Mouse (Mus musculus): ENCODE results near the gene Mboat2. TPM values are rescaled to one million over a fixed set of nuclear protein-coding genes. Genes with fewer than 3 reads are reported as not detected.

Mboat2 gene
- total and polyA plus RNA-seq, 2 experiments from 2014 or later = 24.8 to 34.4 TPM

DNA sequence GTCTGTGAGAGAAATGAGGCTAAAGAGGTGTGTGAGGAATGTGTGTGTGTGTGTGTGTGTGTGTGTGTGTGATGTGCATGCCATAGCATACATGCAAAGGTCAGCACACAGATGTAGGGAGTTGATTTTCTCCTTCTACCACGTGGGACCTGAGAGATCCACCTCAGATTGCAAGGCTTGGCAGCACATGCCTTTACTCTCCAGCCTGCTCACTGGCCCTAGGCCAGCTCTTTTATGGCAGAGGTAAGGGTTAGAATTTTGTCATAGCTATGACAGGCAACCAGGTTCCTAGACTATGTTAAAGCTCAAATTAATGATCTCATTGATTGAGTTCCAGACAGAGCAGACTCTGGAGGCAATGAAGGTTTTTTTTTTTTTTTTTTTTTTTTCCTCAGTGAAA is 33.1 kb downstream of the Mboat2 start:
- Histone ChIP-seq H3K9me3 (replicated peaks; ENCODE audit: control insufficient read depth, low read length) (no peaks in the 10 kb centered on the region), H3K4me2 (ENCODE audit: low read depth, low read length) (no peak overlapping the region), H3K4me1 (ENCODE audit: control insufficient read depth, insufficient read depth) (0 out of 2 replicates have a peak, but pooled peaks cover 4% of the 10 kb centered on the region), H3K27ac (ENCODE audit: low read depth) (no peak overlapping the region), H3K4me3 (ENCODE audit: low read depth, low read length) (no peak overlapping the region), H3K27me3 (ENCODE audit: control insufficient read depth, insufficient read depth, low read length) (no peaks in the 10 kb centered on the region), H3K9ac (replicated peaks; ENCODE audit: low read depth, low read length) (no peak overlapping the region), H3K36me3 (replicated peaks; ENCODE audit: control insufficient read depth, insufficient read depth, low read length) (no peaks in the 10 kb centered on the region)
- ATAC-seq (ENCODE audit: insufficient read depth, low read depth) (no peak), DNase-seq (ENCODE audit: low spot score) (no peak)
- TF ChIP-seq EP300 (IDR thresholded peaks at IDR 0.05; ENCODE audit: low read depth) (no peak), CTCF (IDR thresholded peaks at IDR 0.05; ENCODE audit: low read depth) (no peak)
- WGBS = 12% methylated on average over 1 of the region's 1 CpGs

DNA sequence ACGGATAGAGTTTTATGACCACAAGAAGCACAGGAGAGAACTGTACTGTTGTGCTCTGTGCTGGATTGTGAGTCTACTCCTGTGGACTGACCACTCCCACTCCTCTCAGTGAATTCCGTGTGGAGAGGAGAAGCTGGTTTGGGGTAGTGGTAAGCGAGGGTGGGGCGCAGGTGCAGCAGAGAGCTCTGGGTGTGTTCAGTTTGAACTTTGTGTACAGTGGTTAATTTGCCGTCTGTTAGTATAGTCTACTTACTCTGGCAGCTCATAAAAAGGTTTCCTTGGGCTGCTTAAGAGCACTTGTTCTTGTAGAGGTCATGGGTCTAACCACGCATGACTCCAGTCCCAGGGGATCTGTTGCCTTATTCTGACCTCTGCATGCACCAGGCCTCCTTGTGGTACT is 36.0 kb downstream of the Mboat2 start:
- DNase-seq (ENCODE audit: low spot score) (no peak), ATAC-seq (ENCODE audit: insufficient read depth, low read depth) (no peak)
- Histone ChIP-seq H3K4me1 (ENCODE audit: control insufficient read depth, insufficient read depth) (no peaks in the 10 kb centered on the region), H3K9ac (replicated peaks; ENCODE audit: low read depth, low read length) (no peak overlapping the region), H3K27me3 (ENCODE audit: control insufficient read depth, insufficient read depth, low read length) (no peaks in the 10 kb centered on the region), H3K4me2 (ENCODE audit: low read depth, low read length) (no peak overlapping the region), H3K4me3 (ENCODE audit: low read depth, low read length) (no peak overlapping the region), H3K9me3 (replicated peaks; ENCODE audit: control insufficient read depth, low read length) (no peaks in the 10 kb centered on the region), H3K27ac (ENCODE audit: low read depth) (no peak overlapping the region), H3K36me3 (replicated peaks; ENCODE audit: control insufficient read depth, insufficient read depth, low read length) (no peaks in the 10 kb centered on the region)
- TF ChIP-seq EP300 (IDR thresholded peaks at IDR 0.05; ENCODE audit: low read depth) (no peak), CTCF (IDR thresholded peaks at IDR 0.05; ENCODE audit: low read depth) (no peak)
- WGBS = 58% methylated on average over 6 of the region's 6 CpGs

DNA sequence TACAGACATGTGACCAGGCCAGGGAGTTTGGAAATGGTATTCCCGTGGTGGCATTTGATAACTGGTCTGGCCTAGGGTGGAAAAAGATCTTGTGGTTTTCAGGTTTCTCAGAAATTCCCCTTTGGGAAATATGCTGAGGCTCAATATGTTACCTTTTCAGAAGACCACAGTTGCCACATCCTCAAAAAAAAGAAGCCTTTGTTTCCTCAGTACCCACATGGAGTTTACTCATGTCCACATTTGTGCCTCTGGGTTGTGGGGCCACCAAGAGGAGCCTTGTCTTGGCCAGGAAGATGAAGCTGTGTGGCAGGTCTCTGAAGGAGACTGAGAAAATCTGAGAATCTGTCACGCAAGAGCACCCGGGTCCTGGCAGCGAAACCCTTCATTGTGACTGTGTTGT is 38.0 kb downstream of the Mboat2 start:
- TF ChIP-seq EP300 (IDR thresholded peaks at IDR 0.05; ENCODE audit: low read depth) = no peak
- TF ChIP-seq CTCF (IDR thresholded peaks at IDR 0.05; ENCODE audit: low read depth) = no peak
- no peak for ATAC-seq (ENCODE audit: insufficient read depth, low read depth)
- Histone ChIP-seq H3K9ac (replicated peaks; ENCODE audit: low read depth, low read length) (no peak overlapping the region), H3K27me3 (ENCODE audit: control insufficient read depth, insufficient read depth, low read length) (no peaks in the 10 kb centered on the region), H3K4me2 (ENCODE audit: low read depth, low read length) (no peak overlapping the region), H3K27ac (ENCODE audit: low read depth) (no peak overlapping the region), H3K9me3 (replicated peaks; ENCODE audit: control insufficient read depth, low read length) (no peaks in the 10 kb centered on the region), H3K4me3 (ENCODE audit: low read depth, low read length) (no peak overlapping the region), H3K4me1 (ENCODE audit: control insufficient read depth, insufficient read depth) (no peaks in the 10 kb centered on the region), H3K36me3 (replicated peaks; ENCODE audit: control insufficient read depth, insufficient read depth, low read length) (no peaks in the 10 kb centered on the region)
- DNase-seq (ENCODE audit: low spot score) = no peak
- WGBS = 84% methylated on average over 4 of the region's 4 CpGs

DNA sequence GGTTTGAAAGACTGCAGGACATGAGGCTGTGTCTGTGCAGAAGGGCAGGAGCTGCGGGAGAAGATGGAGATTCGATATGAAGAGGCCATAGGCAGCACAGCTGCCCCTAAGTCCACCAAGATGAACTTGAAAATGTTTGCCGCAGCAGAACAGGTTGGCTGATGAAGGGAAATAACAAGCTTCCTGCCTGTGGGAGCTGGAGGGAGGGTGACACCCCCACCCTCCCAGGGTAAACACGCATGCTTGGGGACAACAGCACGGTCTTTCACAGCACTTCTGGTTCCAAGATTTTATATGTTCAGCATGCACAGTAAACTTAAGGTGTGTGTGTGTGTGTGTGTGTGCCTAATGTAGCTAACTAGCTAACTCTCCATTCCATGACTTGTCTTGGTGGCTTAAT is 38.6 kb downstream of the Mboat2 start:
- Histone ChIP-seq H3K4me2 (ENCODE audit: low read depth, low read length) (no peak overlapping the region), H3K27me3 (ENCODE audit: control insufficient read depth, insufficient read depth, low read length) (no peaks in the 10 kb centered on the region), H3K36me3 (replicated peaks; ENCODE audit: control insufficient read depth, insufficient read depth, low read length) (no peaks in the 10 kb centered on the region), H3K4me3 (ENCODE audit: low read depth, low read length) (no peak overlapping the region), H3K4me1 (ENCODE audit: control insufficient read depth, insufficient read depth) (no peaks in the 10 kb centered on the region), H3K27ac (ENCODE audit: low read depth) (no peak overlapping the region), H3K9me3 (replicated peaks; ENCODE audit: control insufficient read depth, low read length) (no peaks in the 10 kb centered on the region), H3K9ac (replicated peaks; ENCODE audit: low read depth, low read length) (no peak overlapping the region)
- no peak for TF ChIP-seq EP300 (IDR thresholded peaks at IDR 0.05; ENCODE audit: low read depth)
- TF ChIP-seq CTCF (IDR thresholded peaks at IDR 0.05; ENCODE audit: low read depth) = no peak
- ATAC-seq (ENCODE audit: insufficient read depth, low read depth) = no peak
- DNase-seq (ENCODE audit: low spot score) = no peak
- WGBS = 76% methylated on average over 5 of the region's 5 CpGs

DNA sequence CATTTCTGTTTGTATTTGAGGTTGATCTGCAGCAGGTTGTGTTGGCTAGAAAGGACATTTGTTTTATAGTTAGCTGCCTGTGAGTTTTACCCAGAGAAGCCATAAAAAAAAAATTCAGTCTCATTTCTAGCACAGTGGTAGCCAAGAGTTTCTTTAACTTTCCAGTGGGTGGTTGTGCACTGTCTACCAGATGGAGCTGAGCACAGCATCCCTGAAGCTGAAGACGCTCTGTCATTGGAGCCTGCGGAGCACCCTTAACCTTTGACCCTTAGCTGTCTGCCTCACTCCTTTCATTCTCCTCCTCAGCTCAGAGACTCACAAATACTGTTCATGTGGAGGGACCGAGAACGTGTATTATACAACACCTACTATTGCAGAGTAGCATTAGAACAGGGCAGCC is 40.2 kb downstream of the Mboat2 start:
- Histone ChIP-seq H3K27ac (ENCODE audit: low read depth) (no peak overlapping the region), H3K4me1 (ENCODE audit: control insufficient read depth, insufficient read depth) (no peaks in the 10 kb centered on the region)
- 83% methylated on average over 4 of the region's 4 CpGs for WGBS

DNA sequence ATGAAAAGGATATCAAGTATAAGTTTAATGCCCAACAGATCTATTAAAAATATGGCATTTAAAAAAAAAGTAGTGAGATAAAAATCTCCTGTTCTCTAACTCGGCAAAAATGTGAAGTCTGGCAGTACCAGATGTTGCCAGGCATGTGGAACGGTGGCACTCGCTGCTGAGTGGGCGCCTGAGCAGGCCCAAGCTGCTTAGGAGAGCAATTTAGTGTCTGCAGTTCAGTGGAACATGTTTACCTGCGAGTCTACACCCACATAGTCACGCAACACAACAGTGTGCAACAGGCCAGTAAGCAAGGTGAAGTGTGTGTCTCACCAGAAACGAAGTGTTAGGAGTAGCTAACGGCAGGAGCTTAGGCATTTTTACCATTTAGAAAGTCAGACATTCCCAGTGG is 41.6 kb downstream of the Mboat2 start:
- Histone ChIP-seq H3K9ac (replicated peaks; ENCODE audit: low read depth, low read length) (no peak overlapping the region), H3K36me3 (replicated peaks; ENCODE audit: control insufficient read depth, insufficient read depth, low read length) (no peaks in the 10 kb centered on the region), H3K27me3 (ENCODE audit: control insufficient read depth, insufficient read depth, low read length) (no peaks in the 10 kb centered on the region), H3K4me3 (ENCODE audit: low read depth, low read length) (no peak overlapping the region), H3K27ac (ENCODE audit: low read depth) (no peak overlapping the region), H3K9me3 (replicated peaks; ENCODE audit: control insufficient read depth, low read length) (no peaks in the 10 kb centered on the region), H3K4me2 (ENCODE audit: low read depth, low read length) (no peak overlapping the region), H3K4me1 (ENCODE audit: control insufficient read depth, insufficient read depth) (no peaks in the 10 kb centered on the region; the same call in none of the 2 replicates)
- WGBS = 85% methylated on average over 8 of the region's 8 CpGs
- ATAC-seq (ENCODE audit: insufficient read depth, low read depth) = no peak
- DNase-seq (ENCODE audit: low spot score) = no peak
- no peak for TF ChIP-seq CTCF (IDR thresholded peaks at IDR 0.05; ENCODE audit: low read depth)
- TF ChIP-seq EP300 (IDR thresholded peaks at IDR 0.05; ENCODE audit: low read depth) = no peak

More for the DNA sequence above, 40.2 kb downstream of the Mboat2 start:
- H3K4me2 ChIP-seq (ENCODE audit: low read depth, low read length) = no peak overlapping the region
- TF ChIP-seq EP300 (IDR thresholded peaks at IDR 0.05; ENCODE audit: low read depth) (no peak), CTCF (IDR thresholded peaks at IDR 0.05; ENCODE audit: low read depth) (no peak)
- no peak overlapping the region for H3K4me3 ChIP-seq (ENCODE audit: low read depth, low read length)
- no peaks in the 10 kb centered on the region for H3K36me3 ChIP-seq (replicated peaks; ENCODE audit: control insufficient read depth, insufficient read depth, low read length)
- no peak for ATAC-seq (ENCODE audit: insufficient read depth, low read depth)
- H3K9me3 ChIP-seq (replicated peaks; ENCODE audit: control insufficient read depth, low read length) = no peaks in the 10 kb centered on the region
- no peak for DNase-seq (ENCODE audit: low spot score)
- H3K27me3 ChIP-seq (ENCODE audit: control insufficient read depth, insufficient read depth, low read length) = no peaks in the 10 kb centered on the region
- no peak overlapping the region for H3K9ac ChIP-seq (replicated peaks; ENCODE audit: low read depth, low read length)

Data from heart, postnatal 0 days (tissue).